Mouse (Mus musculus) thymus, adult 2 months (tissue): ENCODE results near the gene Rplp2. TPM values are rescaled to one million over a fixed set of nuclear protein-coding genes. Genes with fewer than 3 reads are reported as not detected.

ENCODE experiments used
- DNase-seq: peaks from one replicate; pipeline ENCODE4 v3.0.0; 2021
- H3K27ac ChIP-seq: fragments of 200-500 bp; 2 replicates; pipeline ENCODE4 v1.5.1; 2012; ENCODE audit warnings: low read length, control low read depth; ENCODE audit not compliant: control insufficient read depth, insufficient read depth
- H3K27me3 ChIP-seq: fragments of 200-500 bp; 2 replicates; pipeline ENCODE4 v1.6.1; 2012; ENCODE audit warnings: mild to moderate bottlenecking, low read length, moderate library complexity, mixed read lengths; ENCODE audit not compliant: control insufficient read depth, insufficient read depth
- H3K36me3 ChIP-seq: fragments of 200-500 bp; 2 replicates; pipeline ENCODE4 v1.6.1; 2012; ENCODE audit warnings: mild to moderate bottlenecking, low read length, moderate library complexity; ENCODE audit not compliant: control insufficient read depth, insufficient read depth
- H3K4me1 ChIP-seq: fragments of 200-500 bp; replicated peaks from 2 replicates; pipeline ENCODE4 v1.6.1; 2012; ENCODE audit warnings: low read length; ENCODE audit not compliant: control insufficient read depth, insufficient read depth
- H3K4me3 ChIP-seq: fragments of 200-500 bp; 2 replicates; pipeline ENCODE4 v1.5.1; 2012; ENCODE audit warnings: mild to moderate bottlenecking, low read length, control low read depth, moderate library complexity; ENCODE audit not compliant: control insufficient read depth, insufficient read depth
- CTCF ChIP-seq: fragments of 200-500 bp; IDR thresholded peaks from 2 replicates; pipeline ENCODE4 v1.5.1; 2012; ENCODE audit warnings: mild to moderate bottlenecking, control low read depth, low read length, moderate library complexity, borderline replicate concordance; ENCODE audit not compliant: control insufficient read depth, poor library complexity, insufficient read depth; ENCODE audit errors: extremely low read depth
- POLR2A ChIP-seq: fragments of 200-500 bp; IDR thresholded peaks from 2 replicates; pipeline ENCODE4 v1.6.1; 2012; ENCODE audit warnings: mild to moderate bottlenecking, low read length, control low read depth, moderate library complexity; ENCODE audit not compliant: control insufficient read depth, poor library complexity, insufficient read depth; ENCODE audit errors: extremely low read depth
- WGBS: fragments of 180-500 bp; shearing (Covaris S2); methylation state at CpG from one replicate; pipeline ENCODE4 v1.1.7; 2018; 5-methylcytosine and 5-hydroxymethylcytosine counted together
- polyA plus RNA-seq: library from polyadenylated mRNA; depleted of rRNA; stranded (reverse); fragments of >200 nt; gene quantifications from 2 replicates; pipeline ENCODE4 v1.2.3, GENCODE M21; 2012

The Rplp2 gene
- polyA plus RNA-seq, 1 experiment, result 750 TPM

GRCm38 (mm10) chr7:141472226-141472625 is 25.1 kb downstream of the Rplp2 start:
- TF ChIP-seq POLR2A (no peak), CTCF (no peak)
- Histone ChIP-seq H3K27me3 (no peaks in the 10 kb centered on the region), H3K36me3 (0 out of 2 replicates have a peak, but pooled peaks cover 3% of the 10 kb centered on the region), H3K4me1 (peaks cover 38% of the 10 kb centered on the region), H3K4me3 (no peak overlapping the region), H3K27ac (no peak overlapping the region)
- no peak for DNase-seq
- WGBS, result 94% methylated on average over 6 of the region's 6 CpGs

GRCm38 (mm10) chr7:141472763-141473162 is 25.6 kb downstream of the Rplp2 start:
- WGBS, result 93% methylated on average over 6 of the region's 6 CpGs
- DNase-seq, result no peak
- no peaks in the 10 kb centered on the region for H3K27me3 ChIP-seq
- no peak for TF ChIP-seq POLR2A
- no peak for TF ChIP-seq CTCF
- 0 out of 2 replicates have a peak, but pooled peaks cover 3% of the 10 kb centered on the region for H3K36me3 ChIP-seq
- peaks cover 38% of the 10 kb centered on the region for H3K4me1 ChIP-seq
- no peak overlapping the region for H3K27ac ChIP-seq
- no peak overlapping the region for H3K4me3 ChIP-seq

GRCm38 (mm10) chr7:141474160-141474559 is 27.0 kb downstream of the Rplp2 start:
- peak overlapping the region; percentile 70 for H3K4me3 ChIP-seq
- no peak overlapping the region for H3K27ac ChIP-seq
- 8% methylated on average over 5 of the region's 5 CpGs for WGBS
- TF ChIP-seq POLR2A, result no peak
- H3K27me3 ChIP-seq, result no peaks in the 10 kb centered on the region
- 0 out of 2 replicates have a peak, but pooled peaks cover 3% of the 10 kb centered on the region for H3K36me3 ChIP-seq
- no peak for DNase-seq
- peaks cover 32% of the 10 kb centered on the region for H3K4me1 ChIP-seq

GRCm38 (mm10) chr7:141475011-141475804 is 28.0 kb downstream of the Rplp2 start, which contains the start of the genes Polr2l and Tspan4:
Polr2l (minus strand) TSS chr7:141475132.
Tspan4 (plus strand) TSS chr7:141475240.
- H3K4me1 ChIP-seq, result peaks cover 31% of the 10 kb centered on the region
- WGBS, result under 1% methylated on average over 87 of the region's 87 CpGs
- no peak within 1 kb of the TSS for H3K27ac ChIP-seq

GRCm38 (mm10) chr7:141475805-141476158 is 28.6 kb downstream of the Rplp2 start:
- Histone ChIP-seq H3K27ac (no peak overlapping the region), H3K4me1 (peaks cover 31% of the 10 kb centered on the region), H3K4me3 (peak overlapping the region; percentile 70), H3K27me3 (no peaks in the 10 kb centered on the region), H3K36me3 (no peaks in the 10 kb centered on the region)
- DNase-seq, result no peak
- TF ChIP-seq POLR2A (no peak), CTCF (no peak)
- 3% methylated on average over 12 of the region's 12 CpGs for WGBS

More at GRCm38 (mm10) chr7:141475011-141475804, 28.0 kb downstream of the Rplp2 start, which contains the start of the genes Polr2l and Tspan4:
- Histone ChIP-seq H3K4me3 (peak within 1 kb of the TSS; percentile 70), H3K36me3 (0 out of 2 replicates have a peak, but pooled peaks cover under 1% of the 10 kb centered on the region), H3K27me3 (no peaks in the 10 kb centered on the region)
- TF ChIP-seq POLR2A (peak; percentile 62), CTCF (peak; percentile 48; the same call in 1 of the 2 replicates)
- peak; percentile 81 for DNase-seq

GRCm38 (mm10) chr7:141476226-141476980 is 29.2 kb downstream of the Rplp2 start:
- Histone ChIP-seq H3K4me1 (peaks cover 37% of the 10 kb centered on the region), H3K4me3 (peak overlapping the region; percentile 4; the same call in 1 of the 2 replicates), H3K27me3 (no peaks in the 10 kb centered on the region; the same call in 1 of the 2 replicates), H3K27ac (no peak overlapping the region), H3K36me3 (no peaks in the 10 kb centered on the region)
- no peak for TF ChIP-seq POLR2A
- no peak for TF ChIP-seq CTCF
- WGBS, result 2% methylated on average over 16 of the region's 17 CpGs
- DNase-seq, result no peak
